Mouse (Mus musculus): ENCODE results near the gene Bcl11a. TPM values are rescaled to one million over a fixed set of nuclear protein-coding genes. Genes with fewer than 3 reads are reported as not detected.

The Bcl11a gene
- polyA plus RNA-seq, 1 experiment from 2014 or later: 89.1 TPM

DNA sequence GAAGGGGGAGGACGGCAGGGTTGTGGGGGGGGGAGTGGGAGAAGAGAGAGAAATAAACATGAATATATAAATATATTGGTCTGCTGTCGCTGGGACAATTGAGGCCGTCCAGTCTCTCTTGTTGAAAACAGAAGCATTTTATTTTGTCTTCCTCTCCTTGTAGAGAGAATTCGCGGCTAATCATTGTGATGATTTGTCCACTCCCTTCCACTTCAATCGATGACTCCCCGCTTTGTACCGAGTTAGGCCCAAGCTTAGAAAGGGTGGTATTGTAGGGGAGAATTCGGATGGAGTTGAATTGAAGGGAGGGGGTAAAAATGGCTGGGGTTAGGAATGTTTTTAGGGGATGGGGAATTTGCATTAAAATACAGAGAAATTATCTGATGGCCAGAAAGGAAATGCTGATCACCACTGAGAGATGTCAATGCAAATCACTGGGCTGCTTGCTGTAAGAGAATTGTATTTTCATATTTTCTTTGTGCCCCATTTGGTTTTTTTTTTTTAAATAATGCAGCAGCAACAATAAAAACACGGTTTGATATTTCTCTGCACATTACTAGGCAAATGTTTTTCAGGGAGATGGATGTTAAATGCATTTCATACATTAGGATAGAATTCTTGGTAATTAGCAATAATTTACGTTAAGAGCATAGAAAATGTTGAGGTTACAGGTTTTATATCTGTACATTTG lies 4.7 kb downstream of the Bcl11a start:
- H3K27me3 ChIP-seq: no peaks in the 10 kb centered on the region
- H3K4me1 ChIP-seq: peaks cover 38% of the 10 kb centered on the region
- peak overlapping the region; percentile 98 for H3K27ac ChIP-seq
- H3K9me3 ChIP-seq (replicated peaks): no peaks in the 10 kb centered on the region
- H3K36me3 ChIP-seq: peaks cover 23% of the 10 kb centered on the region
- no peak for ATAC-seq (ENCODE audit: low FRiP score)
- H3K4me2 ChIP-seq (replicated peaks): peak overlapping the region; percentile 90
- WGBS: 13% methylated on average over 11 of the region's 11 CpGs
- H3K4me3 ChIP-seq: peak overlapping the region; percentile 67
- peak overlapping the region; percentile 97 for H3K9ac ChIP-seq

DNA sequence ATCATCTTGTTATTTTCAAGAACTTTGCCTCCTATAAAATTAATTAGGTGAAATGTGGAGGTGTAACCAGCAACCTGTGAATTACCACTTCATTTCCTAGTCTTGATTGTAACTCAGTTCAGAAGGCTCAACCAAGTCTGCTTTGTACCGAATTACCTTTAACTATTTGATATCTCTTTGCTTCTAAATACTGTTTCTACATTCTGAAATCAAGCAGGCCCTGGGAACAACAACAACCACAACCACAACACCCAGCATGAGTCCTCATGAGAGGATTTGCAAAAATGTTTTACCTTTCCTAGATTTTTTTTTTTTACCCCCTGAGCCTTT lies 5.2 kb downstream of the Bcl11a start:
- H3K9me3 ChIP-seq (replicated peaks): no peaks in the 10 kb centered on the region
- H3K9ac ChIP-seq: peak overlapping the region; percentile 51; the same call in 1 of the 2 replicates
- H3K36me3 ChIP-seq: peaks cover 29% of the 10 kb centered on the region
- peak overlapping the region; percentile 90 for H3K4me2 ChIP-seq (replicated peaks)
- no peak for ATAC-seq (ENCODE audit: low FRiP score)
- H3K4me1 ChIP-seq: peaks cover 40% of the 10 kb centered on the region
- WGBS: 44% methylated on average over 1 of the region's 1 CpGs
- peak overlapping the region; percentile 20 for H3K4me3 ChIP-seq
- H3K27ac ChIP-seq: peak overlapping the region; percentile 62; the same call in 1 of the 2 replicates
- H3K27me3 ChIP-seq: no peaks in the 10 kb centered on the region

DNA sequence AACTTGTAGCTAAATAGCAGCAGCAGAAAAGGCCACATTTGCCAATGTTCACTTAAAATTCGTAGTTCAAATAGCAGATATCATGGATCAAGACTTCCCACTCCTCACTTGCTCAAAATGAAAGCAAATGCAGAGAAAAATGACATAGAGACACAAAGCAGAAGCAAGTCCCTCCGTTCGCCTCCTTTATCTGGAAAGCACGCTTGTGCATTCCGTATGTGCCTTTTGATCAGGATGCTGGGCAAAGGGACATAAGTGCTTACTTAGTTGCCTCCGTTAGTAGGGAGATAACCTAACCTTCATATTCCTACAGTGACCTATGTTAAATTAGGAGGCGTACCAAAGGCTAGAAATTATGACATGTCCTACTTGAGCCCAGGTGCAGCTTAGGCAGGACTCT lies 5.6 kb downstream of the Bcl11a start:
- peak overlapping the region; percentile 20 for H3K4me3 ChIP-seq
- peaks cover 43% of the 10 kb centered on the region for H3K4me1 ChIP-seq
- WGBS: 48% methylated on average over 7 of the region's 7 CpGs

DNA sequence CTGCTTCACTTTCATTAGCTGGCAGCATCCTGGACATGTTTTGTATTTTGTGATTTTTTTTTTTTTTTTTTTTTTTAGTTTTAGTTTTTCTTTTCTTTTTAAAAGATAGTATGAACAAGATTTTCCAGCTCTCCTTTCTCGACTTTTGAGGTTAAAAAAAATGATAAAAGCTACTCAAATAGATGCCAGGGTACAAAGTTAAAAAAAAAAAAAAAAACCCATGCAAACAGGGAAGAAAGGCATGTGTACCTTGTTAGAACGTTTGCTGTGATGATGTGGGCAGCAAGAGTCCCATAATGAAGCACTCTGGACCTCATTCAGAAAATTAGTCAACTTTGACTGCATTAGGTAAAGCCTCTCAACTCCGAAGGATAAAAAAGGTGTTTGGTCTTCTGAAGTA lies 6.2 kb downstream of the Bcl11a start:
- no peak overlapping the region for H3K4me3 ChIP-seq
- no peak overlapping the region for H3K9ac ChIP-seq
- peaks cover 48% of the 10 kb centered on the region for H3K4me1 ChIP-seq

More for the DNA sequence above, 5.6 kb downstream of the Bcl11a start:
- peaks cover 32% of the 10 kb centered on the region for H3K36me3 ChIP-seq
- H3K4me2 ChIP-seq (replicated peaks): peak overlapping the region; percentile 90
- no peaks in the 10 kb centered on the region for H3K27me3 ChIP-seq
- no peaks in the 10 kb centered on the region for H3K9me3 ChIP-seq (replicated peaks)
- peak overlapping the region; percentile 62; the same call in 1 of the 2 replicates for H3K27ac ChIP-seq
- peak overlapping the region; percentile 51 for H3K9ac ChIP-seq
- ATAC-seq (ENCODE audit: low FRiP score): no peak

DNA sequence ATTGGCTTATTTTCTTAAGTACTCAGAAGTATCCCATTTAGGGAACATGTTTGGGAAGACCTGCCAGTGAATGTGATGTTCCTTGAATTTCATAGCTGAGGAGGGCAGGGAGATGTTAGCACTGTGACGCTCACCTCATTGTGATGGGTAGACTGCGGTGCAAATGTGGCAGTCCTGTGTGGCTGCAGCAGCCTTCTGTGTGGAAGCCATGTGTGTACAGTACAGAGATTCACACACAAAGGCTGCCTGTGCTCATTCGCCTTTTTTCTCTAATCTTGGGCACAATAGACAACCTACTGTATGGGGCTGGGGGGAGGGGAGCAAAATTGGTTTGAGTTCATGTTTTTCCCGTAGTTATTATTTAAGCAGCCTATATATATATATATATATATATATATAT lies 6.7 kb downstream of the Bcl11a start:
- Histone ChIP-seq H3K9me3 (replicated peaks) (no peaks in the 10 kb centered on the region), H3K27me3 (no peaks in the 10 kb centered on the region), H3K27ac (no peak overlapping the region), H3K4me1 (peaks cover 53% of the 10 kb centered on the region), H3K9ac (no peak overlapping the region), H3K36me3 (peaks cover 32% of the 10 kb centered on the region), H3K4me2 (replicated peaks) (peak overlapping the region; percentile 26), H3K4me3 (no peak overlapping the region)
- WGBS: 57% methylated on average over 4 of the region's 4 CpGs
- no peak for ATAC-seq (ENCODE audit: low FRiP score)

More for the DNA sequence above, 6.2 kb downstream of the Bcl11a start:
- Histone ChIP-seq H3K9me3 (replicated peaks) (no peaks in the 10 kb centered on the region), H3K4me2 (replicated peaks) (peak overlapping the region; percentile 90), H3K36me3 (peaks cover 32% of the 10 kb centered on the region), H3K27ac (no peak overlapping the region), H3K27me3 (no peaks in the 10 kb centered on the region)
- 57% methylated on average over 3 of the region's 3 CpGs for whole genome bisulfite sequencing
- no peak for ATAC-seq (ENCODE audit: low FRiP score)

DNA sequence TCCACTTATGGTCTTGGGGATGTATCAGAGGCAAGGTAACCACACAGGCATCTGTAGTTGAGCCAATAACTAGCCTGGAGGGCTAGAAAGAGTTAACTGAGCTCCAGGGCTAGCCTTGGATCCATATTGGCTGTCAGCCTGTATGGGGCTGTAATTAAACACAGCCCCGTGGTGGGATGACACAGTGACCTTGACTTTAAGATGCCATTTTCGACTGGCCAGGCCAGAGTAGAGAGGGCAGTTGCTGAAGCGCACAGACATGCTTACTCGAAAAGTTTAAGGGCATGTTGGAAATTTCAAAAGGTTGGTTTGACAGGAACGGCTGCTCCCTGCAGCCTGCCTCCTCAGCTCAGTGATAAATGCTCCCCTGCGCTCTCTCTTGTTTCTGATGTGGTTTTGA lies 8.1 kb downstream of the Bcl11a start:
- 55% methylated on average over 6 of the region's 6 CpGs for WGBS
- ATAC-seq (ENCODE audit: low FRiP score): no peak
- Histone ChIP-seq H3K4me3 (no peak overlapping the region), H3K27ac (no peak overlapping the region), H3K27me3 (no peaks in the 10 kb centered on the region), H3K9ac (no peak overlapping the region; the same call in 1 of the 2 replicates), H3K9me3 (replicated peaks) (no peaks in the 10 kb centered on the region), H3K4me2 (replicated peaks) (no peak overlapping the region), H3K36me3 (peaks cover 32% of the 10 kb centered on the region), H3K4me1 (peaks cover 65% of the 10 kb centered on the region)

DNA sequence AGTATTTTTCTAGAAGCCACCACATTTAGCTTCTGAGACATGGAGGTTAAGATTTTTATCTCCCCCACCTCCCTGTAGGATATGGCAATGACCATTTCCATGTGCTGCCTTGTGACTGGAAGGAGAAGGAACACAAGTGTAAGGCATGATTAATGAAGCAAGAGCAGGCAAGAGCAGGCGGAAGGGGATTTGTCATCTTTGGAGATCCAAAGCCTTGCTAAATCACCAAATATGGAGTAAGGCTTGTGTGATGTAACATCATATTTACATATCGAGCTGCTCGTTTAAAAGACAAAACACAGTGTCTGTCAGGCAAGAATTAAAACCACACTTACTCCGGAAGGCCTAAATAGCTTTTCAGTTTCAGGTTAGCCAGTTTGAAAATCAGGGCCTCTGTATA lies 9.2 kb downstream of the Bcl11a start:
- H3K36me3 ChIP-seq: peaks cover 32% of the 10 kb centered on the region
- H3K4me1 ChIP-seq: peaks cover 74% of the 10 kb centered on the region
- ATAC-seq (ENCODE audit: low FRiP score): no peak
- H3K27ac ChIP-seq: no peak overlapping the region
- no peak overlapping the region for H3K4me2 ChIP-seq (replicated peaks)
- no peak overlapping the region for H3K4me3 ChIP-seq
- WGBS: 74% methylated on average over 4 of the region's 4 CpGs
- H3K27me3 ChIP-seq: no peaks in the 10 kb centered on the region
- H3K9ac ChIP-seq: no peak overlapping the region; the same call in 1 of the 2 replicates
- H3K9me3 ChIP-seq (replicated peaks): no peaks in the 10 kb centered on the region

DNA sequence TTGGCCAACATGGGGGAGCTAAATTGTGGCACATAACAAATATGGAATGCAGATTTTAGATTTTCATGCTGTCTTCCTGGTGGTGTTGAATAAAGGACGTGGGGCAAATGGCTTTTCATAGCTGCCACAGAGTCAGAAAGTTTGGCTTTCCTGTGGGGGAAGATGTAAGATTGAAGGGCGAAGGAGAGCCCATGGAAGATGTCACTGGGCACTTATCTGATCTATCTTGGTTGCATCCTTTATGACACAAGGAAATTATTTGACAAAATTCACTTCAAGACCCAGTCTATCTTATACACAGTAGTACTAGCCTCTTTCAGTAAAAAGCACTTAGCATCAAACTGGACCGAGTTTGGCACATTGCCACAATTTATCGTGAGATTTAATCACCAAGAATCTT lies 12.6 kb downstream of the Bcl11a start:
- H3K27ac ChIP-seq: 0 out of 2 replicates have a peak overlapping the region, but pooled peaks have one; percentile 25
- ATAC-seq (ENCODE audit: low FRiP score): no peak
- H3K4me3 ChIP-seq: no peak overlapping the region
- no peaks in the 10 kb centered on the region for H3K9me3 ChIP-seq (replicated peaks)
- H3K27me3 ChIP-seq: no peaks in the 10 kb centered on the region
- WGBS: 75% methylated on average over 4 of the region's 4 CpGs
- H3K36me3 ChIP-seq: peaks cover 29% of the 10 kb centered on the region
- H3K9ac ChIP-seq: no peak overlapping the region
- H3K4me2 ChIP-seq (replicated peaks): no peak overlapping the region
- H3K4me1 ChIP-seq: peaks cover 77% of the 10 kb centered on the region

DNA sequence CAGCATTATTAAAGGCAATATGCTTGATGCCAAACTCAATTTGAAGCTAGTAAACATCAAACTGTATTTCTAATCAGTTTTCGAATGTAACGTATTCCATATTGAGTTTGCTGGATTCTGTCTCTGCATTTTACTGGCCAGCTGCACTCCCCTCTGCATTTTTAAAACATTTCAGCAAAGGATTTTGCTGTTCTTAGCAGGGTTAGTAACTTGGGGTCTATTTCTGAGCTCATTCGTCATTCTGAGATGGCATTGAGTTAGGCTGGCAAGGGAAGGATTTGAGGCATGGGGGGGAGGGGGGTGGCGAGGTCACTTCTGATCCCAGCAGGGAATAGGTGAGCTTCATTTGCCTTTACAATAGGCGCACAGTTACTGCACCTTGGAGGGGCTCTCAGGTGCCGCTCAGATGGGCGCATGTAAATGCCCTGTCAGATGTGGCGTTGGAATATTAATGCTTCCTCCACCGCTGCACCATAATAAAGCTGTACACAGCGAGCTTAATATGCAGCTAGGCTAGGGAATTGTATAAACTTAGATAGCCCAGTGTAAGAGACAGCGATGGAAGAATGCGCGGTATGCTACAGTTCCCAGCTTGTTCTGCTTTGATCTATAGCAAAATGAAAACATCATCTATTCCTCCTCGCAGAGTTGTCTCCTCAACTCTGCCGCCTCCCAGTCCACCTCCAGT lies 13.7 kb downstream of the Bcl11a start:
- 21% methylated on average over 15 of the region's 15 CpGs for WGBS
- Histone ChIP-seq H3K4me1 (peaks cover 77% of the 10 kb centered on the region), H3K4me3 (no peak overlapping the region)

DNA sequence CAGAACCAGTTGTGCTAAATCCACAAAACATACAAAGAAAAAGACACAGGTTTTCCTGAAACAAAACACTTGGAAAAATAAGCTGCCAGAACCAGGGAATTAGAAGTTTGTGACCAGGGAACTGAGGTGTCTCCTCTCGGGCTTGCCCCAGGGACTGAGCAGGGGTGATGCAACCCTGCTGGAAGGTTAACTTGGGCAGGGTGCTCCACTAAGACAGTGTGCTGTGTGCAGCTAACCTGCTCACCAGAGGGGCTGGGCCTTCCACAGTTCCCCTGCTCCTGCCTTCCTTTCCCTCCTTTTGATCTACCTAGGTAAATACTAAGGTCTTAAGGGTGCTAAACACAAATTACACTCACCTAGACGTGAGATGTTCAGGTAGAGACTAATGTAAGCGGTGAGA lies 14.8 kb downstream of the Bcl11a start:
- Histone ChIP-seq H3K36me3 (peaks cover 8% of the 10 kb centered on the region), H3K9ac (no peak overlapping the region), H3K4me2 (replicated peaks) (no peak overlapping the region), H3K27ac (no peak overlapping the region), H3K9me3 (replicated peaks) (no peaks in the 10 kb centered on the region), H3K4me1 (peaks cover 81% of the 10 kb centered on the region), H3K4me3 (no peak overlapping the region), H3K27me3 (no peaks in the 10 kb centered on the region)
- ATAC-seq (ENCODE audit: low FRiP score): no peak
- WGBS: 55% methylated on average over 3 of the region's 3 CpGs

More for the DNA sequence above, 13.7 kb downstream of the Bcl11a start:
- H3K4me2 ChIP-seq (replicated peaks): peak overlapping the region; percentile 21
- H3K27ac ChIP-seq: 0 out of 2 replicates have a peak overlapping the region, but pooled peaks have one; percentile 12
- no peaks in the 10 kb centered on the region for H3K9me3 ChIP-seq (replicated peaks)
- peaks cover 19% of the 10 kb centered on the region for H3K36me3 ChIP-seq
- peak; percentile 28 for ATAC-seq (ENCODE audit: low FRiP score)
- no peak overlapping the region for H3K9ac ChIP-seq
- H3K27me3 ChIP-seq: no peaks in the 10 kb centered on the region

DNA sequence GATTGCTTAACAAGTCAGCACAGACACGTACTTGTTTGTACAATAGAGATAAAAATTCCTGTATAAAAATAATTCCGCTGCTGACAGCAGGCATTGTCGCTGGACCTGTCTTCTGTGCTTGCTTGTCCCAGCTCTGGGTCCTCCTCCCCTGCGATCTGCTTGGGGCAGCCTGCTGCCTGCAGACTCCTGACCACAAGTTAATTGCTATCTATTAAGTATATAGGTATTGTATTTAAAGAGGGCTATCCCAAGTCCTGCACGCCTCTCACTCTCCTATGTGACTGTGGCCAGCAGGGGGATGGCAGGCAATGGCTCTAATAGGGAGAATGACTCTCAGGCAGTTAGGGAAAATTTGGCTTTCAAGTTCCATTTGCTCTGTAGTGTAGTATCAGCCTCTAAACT lies 16.2 kb downstream of the Bcl11a start:
- no peaks in the 10 kb centered on the region for H3K27me3 ChIP-seq
- H3K9ac ChIP-seq: no peak overlapping the region
- no peaks in the 10 kb centered on the region for H3K9me3 ChIP-seq (replicated peaks)
- 47% methylated on average over 5 of the region's 5 CpGs for WGBS
- no peak for ATAC-seq (ENCODE audit: low FRiP score)
- no peak overlapping the region for H3K4me3 ChIP-seq
- no peaks in the 10 kb centered on the region for H3K36me3 ChIP-seq
- H3K4me2 ChIP-seq (replicated peaks): no peak overlapping the region
- peaks cover 83% of the 10 kb centered on the region for H3K4me1 ChIP-seq
- H3K27ac ChIP-seq: no peak overlapping the region

DNA sequence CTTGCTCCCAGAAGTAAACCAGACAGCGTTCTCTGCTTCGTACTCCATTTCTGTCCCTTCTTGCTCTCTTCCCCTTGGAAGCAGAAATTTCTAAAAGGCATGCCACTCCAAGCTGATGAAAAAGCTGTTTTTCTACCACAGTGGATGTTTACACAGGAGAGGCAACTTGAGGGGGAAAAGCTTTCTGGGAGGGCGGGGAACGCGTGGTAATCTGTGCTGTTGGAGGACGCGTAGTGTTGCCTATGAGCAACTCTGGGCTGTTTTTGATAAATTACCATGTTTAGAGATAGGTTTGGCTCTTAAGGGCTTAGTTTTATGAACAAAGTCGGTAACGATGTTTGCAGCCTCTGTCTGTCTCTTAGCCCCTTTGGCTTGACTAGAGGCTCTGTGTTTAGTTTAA lies 17.4 kb downstream of the Bcl11a start:
- no peak for ATAC-seq (ENCODE audit: low FRiP score)
- Histone ChIP-seq H3K27me3 (no peaks in the 10 kb centered on the region), H3K27ac (peak overlapping the region; percentile 66), H3K4me1 (peaks cover 82% of the 10 kb centered on the region), H3K4me2 (replicated peaks) (peak overlapping the region; percentile 15; the same call in 1 of the 2 replicates), H3K36me3 (no peaks in the 10 kb centered on the region), H3K4me3 (0 out of 2 replicates have a peak overlapping the region, but pooled peaks have one; percentile 3), H3K9me3 (replicated peaks) (no peaks in the 10 kb centered on the region), H3K9ac (no peak overlapping the region)
- 48% methylated on average over 9 of the region's 9 CpGs for WGBS
